Mouse (Mus musculus) hindbrain, embryonic 13.5 days (tissue): ENCODE results near the gene Snrpd3. TPM values are rescaled to one million over a fixed set of nuclear protein-coding genes. Genes with fewer than 3 reads are reported as not detected.

Source experiments
- ATAC-seq: fragments of 200-750 bp; cut with Nextera tagmentation; 2 replicates; pipeline ENCODE4 v1.8.0; 2017; ENCODE audit warnings: moderate TSS enrichment; ENCODE audit not compliant: low FRiP score
- H3K27ac ChIP-seq: fragments of 300-500 bp; sonication (generic); 2 replicates; pipeline ENCODE4 v1.5.1; 2015; ENCODE audit warnings: inconsistent platforms, mild to moderate bottlenecking, moderate library complexity
- H3K27me3 ChIP-seq: fragments of 300-500 bp; sonication (generic); 2 replicates; pipeline ENCODE4 v1.6.1; 2015; ENCODE audit warnings: mild to moderate bottlenecking, inconsistent platforms
- H3K36me3 ChIP-seq: fragments of 300-500 bp; sonication (generic); 2 replicates; pipeline ENCODE4 v1.6.1; 2015; ENCODE audit warnings: mild to moderate bottlenecking, inconsistent platforms
- H3K4me1 ChIP-seq: fragments of 300-500 bp; sonication (generic); replicated peaks from 2 replicates; pipeline ENCODE4 v1.6.1; 2015; ENCODE audit warnings: inconsistent platforms
- H3K4me2 ChIP-seq: fragments of 300-500 bp; sonication (generic); 2 replicates; pipeline ENCODE4 v1.6.1; 2015; ENCODE audit warnings: inconsistent platforms, mild to moderate bottlenecking, moderate library complexity
- H3K4me3 ChIP-seq: fragments of 300-500 bp; sonication (generic); 2 replicates; pipeline ENCODE4 v1.5.1; 2015; ENCODE audit warnings: mild to moderate bottlenecking, inconsistent platforms
- H3K9ac ChIP-seq: fragments of 300-500 bp; sonication (generic); 2 replicates; pipeline ENCODE4 v1.6.1; 2015; ENCODE audit warnings: mild to moderate bottlenecking, inconsistent platforms
- H3K9me3 ChIP-seq: fragments of 300-500 bp; sonication (generic); 2 replicates; pipeline ENCODE4 v1.6.1; 2016; ENCODE audit warnings: inconsistent platforms
- WGBS: fragments of 180-500 bp; shearing (Covaris S2); methylation state at CpG from one replicate; pipeline ENCODE4 v1.1.7; 2015; 5-methylcytosine and 5-hydroxymethylcytosine counted together
- polyA plus RNA-seq: library from polyadenylated mRNA; unstranded; fragments of >200 nt; fragmentation: Nextera tagmentation; extraction: Ambion mirVana; gene quantifications from 2 replicates; pipeline ENCODE4 v1.2.1, GENCODE M21; 2015

Snrpd3 gene
- polyA plus RNA-seq, 1 experiment from 2014 or later: 153 TPM

DNA sequence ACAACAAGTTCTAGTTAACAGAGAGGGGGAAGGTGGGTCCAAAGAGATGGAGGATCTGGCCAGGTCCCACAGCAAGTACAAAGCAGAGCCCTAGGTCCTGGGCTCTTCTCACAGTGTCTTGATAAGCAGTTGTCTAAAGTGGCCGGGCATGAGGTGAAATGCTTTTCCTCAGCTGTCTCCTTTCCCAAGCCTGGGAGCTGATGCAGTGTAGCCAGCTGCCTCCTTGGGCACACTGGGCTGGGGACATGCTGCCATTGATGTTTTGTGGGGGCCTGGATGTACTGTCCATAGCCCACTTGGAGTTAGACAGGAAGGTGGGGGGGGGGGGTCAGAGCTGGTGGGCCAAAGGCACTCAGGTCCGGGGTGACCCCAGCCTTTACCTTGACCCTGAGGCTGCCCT, 34.8 kb downstream of the Snrpd3 start:
- ATAC-seq: no peak
- no peak overlapping the region for H3K4me2 ChIP-seq
- peaks cover 49% of the 10 kb centered on the region for H3K36me3 ChIP-seq
- 90% methylated on average over 2 of the region's 2 CpGs for WGBS
- peaks cover 25% of the 10 kb centered on the region for H3K4me1 ChIP-seq
- H3K9me3 ChIP-seq: no peaks in the 10 kb centered on the region
- no peak overlapping the region for H3K27ac ChIP-seq
- H3K9ac ChIP-seq: no peak overlapping the region
- no peaks in the 10 kb centered on the region for H3K27me3 ChIP-seq
- no peak overlapping the region for H3K4me3 ChIP-seq

DNA sequence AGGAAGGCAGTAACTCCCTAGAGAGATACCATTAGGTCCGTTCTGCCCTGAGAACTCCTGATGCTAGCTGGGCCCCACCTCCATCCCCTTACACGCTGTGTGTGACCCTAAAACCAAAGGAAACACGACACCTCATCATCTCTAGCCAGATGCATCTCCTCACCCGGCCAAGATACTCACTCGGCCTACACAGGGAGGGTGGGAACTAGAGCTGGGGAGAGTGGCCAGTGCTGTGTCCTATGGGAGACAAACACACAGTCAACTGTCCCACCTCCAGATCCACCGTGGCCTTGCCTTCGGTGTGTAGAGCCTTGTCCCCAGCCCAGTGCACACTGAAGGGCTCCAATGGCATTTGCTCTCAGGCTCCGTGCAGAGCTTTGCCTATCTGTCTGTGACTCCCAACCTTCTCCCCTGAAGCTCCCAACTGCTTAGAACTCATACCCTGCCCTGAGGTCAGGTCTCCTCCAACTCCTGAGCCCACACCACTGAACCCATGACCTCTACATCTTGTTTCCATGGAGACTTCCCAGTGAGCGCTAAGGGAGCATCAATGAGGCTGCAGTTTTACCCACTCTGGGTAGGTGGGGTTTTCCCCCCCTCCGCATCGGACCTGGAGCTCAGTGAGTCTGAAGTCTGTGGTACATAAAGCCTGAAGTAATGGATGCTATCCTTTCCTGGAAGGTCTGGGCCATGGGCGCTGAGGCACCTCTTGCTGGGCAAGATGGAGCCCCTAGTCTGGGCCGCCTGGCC, 35.5 kb downstream of the Snrpd3 start:
- H3K27ac ChIP-seq: no peak overlapping the region
- peaks cover 49% of the 10 kb centered on the region for H3K36me3 ChIP-seq
- H3K4me1 ChIP-seq: peaks cover 33% of the 10 kb centered on the region
- no peak overlapping the region for H3K4me2 ChIP-seq
- 73% methylated on average over 13 of the region's 13 CpGs for WGBS
- H3K9ac ChIP-seq: no peak overlapping the region
- no peak for ATAC-seq
- no peaks in the 10 kb centered on the region for H3K27me3 ChIP-seq
- H3K9me3 ChIP-seq: no peaks in the 10 kb centered on the region
- no peak overlapping the region for H3K4me3 ChIP-seq

DNA sequence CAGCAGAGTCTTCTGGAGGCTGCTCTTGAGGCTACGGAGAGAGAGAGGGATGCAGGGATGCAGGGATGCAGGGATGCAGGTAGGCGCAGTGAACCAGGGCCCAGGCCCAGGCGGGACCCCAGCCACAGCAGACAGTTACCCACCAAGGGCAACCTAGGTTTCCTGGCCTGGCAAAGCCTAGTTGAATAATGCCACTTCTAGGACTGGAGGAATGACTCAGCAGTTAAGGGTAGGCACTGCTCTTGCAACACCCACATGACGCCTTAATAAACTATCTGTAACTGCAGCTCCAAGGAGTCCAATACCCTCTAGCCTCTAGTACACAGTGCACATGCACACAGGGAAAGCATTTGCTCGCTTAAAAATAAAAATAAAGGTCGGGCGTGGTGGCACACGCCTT, 36.7 kb downstream of the Snrpd3 start:
- Histone ChIP-seq H3K9me3 (no peaks in the 10 kb centered on the region), H3K4me3 (no peak overlapping the region), H3K27ac (no peak overlapping the region), H3K4me2 (no peak overlapping the region), H3K4me1 (peaks cover 41% of the 10 kb centered on the region), H3K27me3 (no peaks in the 10 kb centered on the region), H3K36me3 (peaks cover 49% of the 10 kb centered on the region), H3K9ac (no peak overlapping the region)
- ATAC-seq: no peak
- 96% methylated on average over 8 of the region's 8 CpGs for WGBS

DNA sequence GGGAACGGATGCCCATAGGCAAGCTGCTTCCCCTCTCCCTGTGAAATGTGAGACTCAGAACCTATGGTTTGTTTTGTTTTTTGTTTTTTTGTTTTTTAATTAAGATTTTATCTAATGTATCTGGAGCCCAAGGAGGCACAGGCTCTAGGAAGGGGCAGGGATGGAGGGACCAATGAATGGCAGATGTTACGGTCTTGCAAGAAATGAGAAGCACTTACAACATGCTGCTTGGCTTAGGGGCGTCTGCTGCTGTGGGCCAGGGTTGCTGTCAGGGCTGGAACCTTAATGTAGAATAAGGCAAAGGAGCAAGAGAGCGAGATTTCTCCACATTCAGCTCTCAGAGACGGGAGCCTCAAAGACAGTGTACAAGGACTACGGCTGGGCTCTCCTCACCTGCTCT, 38.2 kb downstream of the Snrpd3 start:
- Histone ChIP-seq H3K9ac (no peak overlapping the region), H3K36me3 (peaks cover 49% of the 10 kb centered on the region), H3K4me1 (peaks cover 53% of the 10 kb centered on the region), H3K27ac (peak overlapping the region; percentile 71), H3K4me2 (no peak overlapping the region), H3K4me3 (no peak overlapping the region), H3K9me3 (no peaks in the 10 kb centered on the region), H3K27me3 (peaks cover 1% of the 10 kb centered on the region)
- ATAC-seq: no peak
- 74% methylated on average over 6 of the region's 6 CpGs for WGBS

DNA sequence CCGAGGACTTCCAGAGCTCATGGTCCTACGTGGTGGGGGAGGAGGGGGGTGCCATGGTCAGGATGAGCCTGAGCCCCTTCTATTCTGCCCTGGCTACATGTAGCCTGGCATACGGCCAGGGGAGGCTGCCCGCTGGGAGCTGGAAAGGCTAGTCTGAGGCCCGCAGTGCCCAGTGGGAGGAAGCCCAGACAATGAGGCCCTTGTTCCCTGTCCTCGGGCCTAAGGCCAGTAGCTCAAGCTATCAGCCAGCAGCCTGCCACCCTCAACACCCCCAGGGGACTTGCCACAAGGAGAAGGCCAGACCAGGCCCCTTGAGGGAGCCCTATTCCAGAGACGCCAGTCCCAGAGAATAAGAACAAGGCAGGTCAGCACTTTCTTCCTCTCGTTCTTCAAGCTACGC, 38.7 kb downstream of the Snrpd3 start:
- peak overlapping the region; percentile 71 for H3K27ac ChIP-seq
- H3K4me3 ChIP-seq: no peak overlapping the region
- H3K9ac ChIP-seq: 0 out of 2 replicates have a peak overlapping the region, but pooled peaks have one; percentile 24
- H3K4me1 ChIP-seq: peaks cover 57% of the 10 kb centered on the region
- peak; percentile 44 for ATAC-seq
- WGBS: 26% methylated on average over 9 of the region's 9 CpGs
- H3K27me3 ChIP-seq: peaks cover 6% of the 10 kb centered on the region
- H3K36me3 ChIP-seq: peaks cover 49% of the 10 kb centered on the region
- no peak overlapping the region for H3K4me2 ChIP-seq
- no peaks in the 10 kb centered on the region for H3K9me3 ChIP-seq

DNA sequence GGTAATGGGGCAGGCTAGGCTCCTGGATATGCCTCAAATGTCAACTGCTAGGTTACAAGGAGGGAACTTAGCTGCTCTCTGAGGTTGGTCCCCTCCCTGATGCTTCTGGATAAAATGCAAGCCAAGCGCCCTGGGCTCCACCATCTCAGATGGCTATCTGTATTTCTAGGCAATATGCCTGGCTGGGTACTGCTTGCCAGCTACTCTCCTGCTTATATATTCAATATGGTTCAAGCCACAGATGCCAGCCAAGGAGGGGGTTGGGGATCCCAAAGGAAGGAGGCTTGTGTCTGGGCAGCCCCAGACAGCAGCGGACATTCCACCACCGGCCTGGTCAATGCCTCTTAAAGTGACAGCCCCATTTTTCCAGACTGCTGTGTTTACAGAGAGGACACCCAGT, 41.2 kb downstream of the Snrpd3 start:
- Histone ChIP-seq H3K27me3 (peaks cover 26% of the 10 kb centered on the region), H3K36me3 (peaks cover 32% of the 10 kb centered on the region), H3K27ac (peak overlapping the region; percentile 97), H3K4me3 (peak overlapping the region; percentile 68), H3K9me3 (no peaks in the 10 kb centered on the region), H3K4me1 (peaks cover 58% of the 10 kb centered on the region), H3K4me2 (peak overlapping the region; percentile 91), H3K9ac (peak overlapping the region; percentile 95)
- 23% methylated on average over 3 of the region's 3 CpGs for WGBS
- ATAC-seq: peak; percentile 12

DNA sequence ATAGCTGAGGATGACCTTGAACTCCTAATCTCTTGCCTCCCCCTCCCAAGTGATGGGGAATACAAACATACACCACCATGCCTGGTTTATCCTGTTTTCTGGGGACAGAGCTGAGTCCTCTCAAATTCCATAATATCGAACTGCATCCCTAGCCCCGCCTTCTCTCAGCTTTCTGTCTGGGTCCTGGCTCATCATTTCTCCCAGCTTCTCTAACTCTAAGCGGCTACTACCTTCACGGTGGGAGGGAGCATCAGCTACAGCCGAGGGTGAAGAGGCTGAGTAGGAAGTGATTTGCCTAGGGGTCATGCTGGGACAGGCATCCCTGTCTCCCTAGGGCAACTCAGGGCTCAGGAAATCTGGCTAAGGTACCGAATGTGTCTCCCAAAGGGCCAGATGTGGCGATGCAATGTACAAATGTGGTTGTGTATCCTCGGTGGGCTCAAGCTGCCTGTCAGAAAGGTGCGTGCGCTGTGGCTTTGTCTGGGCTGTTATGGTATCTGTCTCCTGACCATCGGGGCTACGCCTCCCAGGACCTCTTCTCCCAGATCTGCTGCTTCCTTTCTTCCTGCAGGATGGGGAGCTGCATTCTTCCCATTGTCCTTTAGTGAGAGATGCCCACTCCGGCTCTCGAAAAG, 41.8 kb downstream of the Snrpd3 start:
- ATAC-seq: peak; percentile 10; the same call in 1 of the 2 replicates
- peaks cover 26% of the 10 kb centered on the region for H3K27me3 ChIP-seq
- H3K9me3 ChIP-seq: no peaks in the 10 kb centered on the region
- H3K4me3 ChIP-seq: peak overlapping the region; percentile 68
- H3K27ac ChIP-seq: peak overlapping the region; percentile 97
- 2% methylated on average over 14 of the region's 14 CpGs for WGBS
- peak overlapping the region; percentile 91 for H3K4me2 ChIP-seq
- peak overlapping the region; percentile 95 for H3K9ac ChIP-seq
- H3K36me3 ChIP-seq: peaks cover 26% of the 10 kb centered on the region
- H3K4me1 ChIP-seq: peaks cover 58% of the 10 kb centered on the region

DNA sequence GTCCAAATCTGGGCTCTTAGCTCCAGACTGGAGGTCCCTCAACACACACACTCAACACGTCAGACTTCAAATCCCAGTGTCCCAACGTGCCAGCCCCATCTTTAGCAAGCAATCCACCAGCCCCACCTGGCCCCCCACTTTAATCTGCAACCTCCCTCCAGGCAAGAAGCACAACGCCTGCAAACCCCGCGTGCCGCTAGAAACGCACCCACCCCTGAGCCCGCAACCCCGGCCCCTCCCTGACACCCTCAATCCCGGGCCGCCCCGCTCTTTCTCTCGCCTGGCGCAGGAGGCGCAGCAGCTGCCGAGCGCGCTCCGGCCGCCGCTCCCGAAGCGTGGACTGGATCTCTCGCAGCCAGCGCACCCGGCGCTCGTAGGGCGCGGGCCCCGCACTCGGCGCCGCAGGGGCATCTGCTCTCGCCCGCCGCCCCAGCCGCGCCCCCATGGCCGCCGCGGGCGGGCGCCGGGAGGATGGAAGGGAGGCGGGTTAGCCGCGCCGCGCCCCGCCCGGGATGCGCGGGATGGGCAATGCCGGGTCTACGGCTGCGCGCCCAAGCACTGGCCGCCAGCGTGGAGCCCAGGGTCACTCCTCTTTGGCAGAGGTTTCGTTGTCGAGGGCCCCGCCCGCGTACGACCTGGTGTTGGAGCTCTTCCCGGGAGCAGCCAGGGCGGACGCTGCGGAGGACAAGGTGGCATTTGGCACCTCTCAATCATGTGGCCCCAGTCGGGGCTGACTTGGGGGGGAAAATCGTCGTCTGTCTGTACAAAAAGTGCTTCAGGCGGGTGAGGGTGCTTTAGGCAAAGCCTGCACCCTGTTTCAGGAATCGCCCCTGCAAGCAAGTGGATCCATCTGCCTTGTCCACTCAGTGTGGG, 42.6 kb downstream of the Snrpd3 start, which contains the start of gene Lrrc75b:
Lrrc75b (minus strand) TSS at position 655 of the 873 bp plus-strand sequence.
- Histone ChIP-seq H3K9me3 (no peaks in the 10 kb centered on the region), H3K4me2 (peak within 1 kb of the TSS; percentile 91), H3K27ac (peak within 1 kb of the TSS; percentile 97), H3K4me1 (peaks cover 58% of the 10 kb centered on the region), H3K9ac (peak within 1 kb of the TSS; percentile 95), H3K4me3 (peak within 1 kb of the TSS; percentile 68), H3K36me3 (peaks cover 20% of the 10 kb centered on the region), H3K27me3 (peaks cover 26% of the 10 kb centered on the region)
- ATAC-seq: peak; percentile 56
- under 1% methylated on average over 75 of the region's 75 CpGs for WGBS

DNA sequence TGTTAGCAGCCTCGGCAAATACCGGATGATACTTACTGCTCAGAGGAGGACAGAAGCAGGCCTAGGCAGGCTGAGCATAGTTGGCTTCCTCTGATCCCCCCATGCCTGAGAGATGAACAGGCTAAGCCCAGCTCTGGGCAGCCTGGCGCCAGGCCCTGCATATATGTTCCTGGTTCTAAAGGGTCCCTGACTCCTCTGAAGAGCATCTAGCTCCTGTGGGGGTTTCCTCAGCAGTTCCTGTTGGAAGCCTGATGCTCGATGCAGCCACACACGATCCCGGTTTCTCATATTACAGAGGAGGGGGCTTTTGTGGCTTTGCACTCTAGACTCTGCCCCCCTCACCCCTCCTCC, 43.2 kb downstream of the Snrpd3 start:
- Histone ChIP-seq H3K4me1 (peaks cover 56% of the 10 kb centered on the region), H3K36me3 (peaks cover 14% of the 10 kb centered on the region), H3K9ac (peak overlapping the region; percentile 95), H3K4me2 (peak overlapping the region; percentile 91), H3K27me3 (peaks cover 26% of the 10 kb centered on the region), H3K27ac (peak overlapping the region; percentile 97), H3K4me3 (peak overlapping the region; percentile 68), H3K9me3 (no peaks in the 10 kb centered on the region)
- WGBS: 12% methylated on average over 6 of the region's 6 CpGs
- ATAC-seq: peak; percentile 25

DNA sequence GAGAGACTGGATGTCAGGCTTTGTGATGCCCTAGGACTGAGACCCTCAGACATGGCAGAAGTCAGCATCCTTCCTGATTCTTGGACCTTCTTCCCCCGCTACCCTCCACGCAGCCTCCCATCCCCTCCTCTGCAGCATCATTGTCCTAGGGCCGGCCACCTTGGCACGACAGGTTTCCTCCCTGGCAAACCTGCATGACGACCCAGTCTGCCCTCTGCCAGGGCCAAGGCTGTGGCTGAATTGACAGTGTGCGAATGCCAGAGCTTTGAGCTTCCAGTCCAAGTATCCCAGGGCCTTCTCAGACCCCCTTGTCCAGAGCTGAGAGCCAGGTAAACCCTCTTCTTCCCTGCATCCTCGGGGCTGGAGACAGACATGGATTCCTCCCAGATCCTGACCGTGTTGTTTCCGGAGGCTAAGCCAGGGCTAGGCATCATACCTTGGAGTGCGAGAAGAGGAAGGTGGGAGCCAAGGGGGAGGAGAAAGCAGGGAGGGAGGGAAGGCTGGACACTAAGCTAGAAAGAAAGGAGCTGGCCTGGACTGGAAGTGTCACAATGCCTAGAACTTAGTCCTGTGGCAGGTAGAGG, 43.8 kb downstream of the Snrpd3 start, which contains the start of gene Ggt1:
Ggt1 (plus strand) TSS at position 534 of the 584 bp plus-strand sequence.
- peaks cover 26% of the 10 kb centered on the region for H3K27me3 ChIP-seq
- no peaks in the 10 kb centered on the region for H3K9me3 ChIP-seq
- 52% methylated on average over 10 of the region's 10 CpGs for WGBS
- peak within 1 kb of the TSS; percentile 68 for H3K4me3 ChIP-seq
- peaks cover 8% of the 10 kb centered on the region for H3K36me3 ChIP-seq
- H3K27ac ChIP-seq: peak within 1 kb of the TSS; percentile 97
- H3K4me1 ChIP-seq: peaks cover 50% of the 10 kb centered on the region
- peak within 1 kb of the TSS; percentile 95 for H3K9ac ChIP-seq
- peak within 1 kb of the TSS; percentile 91 for H3K4me2 ChIP-seq
- ATAC-seq: no peak

DNA sequence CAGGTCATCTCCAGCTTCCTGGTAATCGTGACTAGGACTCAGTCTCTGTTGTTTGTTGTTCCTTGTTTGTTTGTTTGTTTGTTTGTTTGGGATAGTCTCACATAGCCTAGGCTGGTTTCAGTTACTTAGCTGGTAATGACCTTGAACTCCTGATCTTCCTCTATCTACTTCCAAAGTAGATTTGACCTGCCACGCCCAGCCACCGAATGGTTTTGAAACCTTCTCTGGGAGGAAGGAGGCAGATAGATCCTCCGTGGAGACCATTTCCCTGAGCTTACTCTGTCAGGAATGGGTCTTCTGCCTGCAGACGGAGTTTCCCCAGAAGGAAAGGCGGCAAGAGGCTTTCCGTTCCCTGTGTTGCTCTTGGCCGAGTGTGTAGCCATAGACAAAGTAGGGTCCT, 45.2 kb downstream of the Snrpd3 start:
- Histone ChIP-seq H3K27me3 (peaks cover 26% of the 10 kb centered on the region), H3K9ac (no peak overlapping the region), H3K36me3 (no peaks in the 10 kb centered on the region), H3K4me2 (no peak overlapping the region), H3K4me1 (peaks cover 35% of the 10 kb centered on the region), H3K4me3 (no peak overlapping the region), H3K9me3 (no peaks in the 10 kb centered on the region), H3K27ac (no peak overlapping the region)
- WGBS: 90% methylated on average over 8 of the region's 8 CpGs
- ATAC-seq: no peak
